Mouse (Mus musculus) heart, postnatal 14 days (tissue): Measurements from ENCODE around the gene Ambra1. TPM values are rescaled to one million over a fixed set of nuclear protein-coding genes. Genes with fewer than 3 reads are reported as not detected.

Experiments
- DNase-seq, 2 experiments: peaks; one replicate each; pipeline ENCODE4 v3.0.0; 2021 to 2022
- intact Hi-C: fragments of 180-260 bp; cut with DNase I; formaldehyde crosslinking; loops from one replicate; pipeline ENCODE4 v1.15.1; 2025
- total RNA-seq, 2 experiments: library from RNA; stranded (reverse); gene quantifications; 2 replicates each; pipeline ENCODE4 v1.2.3; 2021

Ambra1 gene
- total RNA-seq, 2 experiments from 2014 or later = 19.4 to 19.6 TPM

DNA sequence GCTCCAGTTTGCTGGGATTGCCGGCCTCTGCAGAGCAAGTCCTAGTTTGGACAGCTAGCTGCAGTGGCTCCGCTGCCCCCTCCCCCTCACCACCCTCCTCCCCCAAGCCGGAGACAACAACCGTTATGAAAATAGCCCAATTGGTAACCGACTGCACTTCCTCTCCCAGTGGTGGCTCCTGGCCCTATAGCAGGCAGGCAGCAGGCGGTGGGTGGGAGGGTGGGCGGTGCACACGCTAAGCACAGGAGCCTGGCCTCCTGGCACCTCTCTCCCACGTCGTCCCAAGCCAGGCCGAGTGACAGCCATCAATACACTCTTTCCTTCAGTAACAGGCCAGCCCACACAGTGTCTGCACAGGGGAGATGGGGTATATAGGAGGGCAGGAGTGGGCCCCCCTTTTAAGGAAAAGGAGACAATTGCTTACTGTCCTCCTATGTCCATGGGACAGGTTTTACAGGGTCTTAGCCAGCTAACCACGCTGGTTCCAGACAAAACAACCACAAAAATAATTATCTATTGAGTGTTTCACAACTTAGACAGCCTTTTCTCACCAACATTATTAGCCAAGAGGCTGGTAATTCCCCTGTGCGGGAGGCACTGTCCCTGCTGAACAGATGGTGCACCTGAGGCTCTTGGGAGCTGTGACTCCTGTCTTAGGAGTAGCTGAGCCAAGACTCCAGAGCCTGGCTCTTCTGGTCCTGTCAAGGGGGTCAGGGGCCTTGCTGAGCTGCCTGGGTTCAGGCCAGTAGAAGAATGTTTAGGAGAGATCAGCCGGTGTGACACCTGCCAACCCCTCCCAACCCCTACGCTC, 220.5 kb downstream of the Ambra1 start:
- intact Hi-C loops = no loop called here
- peak; percentile 57 to 65 for DNase-seq

DNA sequence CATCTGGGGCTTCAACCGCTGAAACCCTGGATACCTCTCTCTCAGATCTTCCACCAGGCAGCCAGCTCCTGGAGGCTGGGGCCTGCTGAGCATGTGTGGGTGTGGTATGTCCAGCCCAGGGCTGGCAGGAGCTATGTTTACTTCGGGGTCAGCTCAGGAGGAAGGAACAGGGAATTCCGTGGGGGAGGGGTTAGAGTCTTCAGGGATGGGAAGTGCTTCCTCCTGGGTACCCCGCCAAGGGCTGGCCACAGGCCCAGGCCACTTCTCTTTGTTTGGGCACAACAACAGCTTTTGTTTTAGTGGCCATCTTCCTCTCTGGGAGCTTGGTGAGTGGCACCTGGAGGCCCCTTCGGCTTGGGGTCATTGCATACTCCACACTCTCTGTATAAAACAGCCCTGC, 223.9 kb downstream of the Ambra1 start:
- intact Hi-C loops = no loop called here

DNA sequence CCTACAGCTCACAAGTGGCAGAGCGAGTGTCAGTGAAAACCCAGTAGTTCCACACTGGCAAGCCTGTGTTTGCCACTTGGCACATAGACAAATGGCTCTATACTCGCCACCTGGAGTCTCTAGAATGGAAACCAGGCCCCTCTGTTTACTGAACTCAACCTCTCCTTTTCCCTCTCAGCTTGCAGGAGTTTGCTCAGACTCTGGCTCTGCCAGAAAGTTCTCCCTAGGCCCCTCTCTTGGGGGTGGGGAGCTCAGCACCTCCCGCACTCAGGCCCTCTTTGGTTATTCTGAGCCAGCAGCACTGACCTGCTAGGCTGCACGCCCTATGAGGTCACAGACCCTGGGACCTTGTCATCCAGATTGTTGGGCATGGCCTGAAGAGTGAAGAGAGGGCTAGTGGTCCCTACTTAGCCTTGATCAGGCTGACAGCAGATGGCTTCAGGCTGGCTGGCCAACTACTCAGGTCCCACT, 225.2 kb downstream of the Ambra1 start:
- intact Hi-C loops = no loop called here
- no peak for DNase-seq

More for the DNA sequence above, 223.9 kb downstream of the Ambra1 start:
- peak; percentile 76 to 85 for DNase-seq

DNA sequence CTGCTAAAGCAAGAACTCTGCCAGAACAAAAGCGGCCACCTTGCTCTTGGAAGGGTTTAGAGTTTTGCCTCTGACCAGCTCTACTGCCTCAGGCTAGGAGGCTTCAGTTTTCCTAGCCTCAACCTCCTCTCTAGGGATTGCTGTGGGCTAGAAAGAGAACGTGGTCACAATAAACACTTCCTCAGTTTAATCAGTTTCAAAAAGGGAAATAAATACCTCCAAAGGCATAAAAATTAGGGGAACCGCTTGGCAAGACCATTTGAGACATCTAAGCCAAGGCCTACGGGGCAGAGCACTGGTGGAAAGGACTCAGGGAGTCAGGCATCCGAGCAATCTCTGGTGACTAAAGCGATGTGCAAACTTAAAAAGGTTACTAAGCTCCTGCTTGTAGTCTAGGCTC, 225.9 kb downstream of the Ambra1 start:
- no peak for DNase-seq
- intact Hi-C loops = no loop called here

DNA sequence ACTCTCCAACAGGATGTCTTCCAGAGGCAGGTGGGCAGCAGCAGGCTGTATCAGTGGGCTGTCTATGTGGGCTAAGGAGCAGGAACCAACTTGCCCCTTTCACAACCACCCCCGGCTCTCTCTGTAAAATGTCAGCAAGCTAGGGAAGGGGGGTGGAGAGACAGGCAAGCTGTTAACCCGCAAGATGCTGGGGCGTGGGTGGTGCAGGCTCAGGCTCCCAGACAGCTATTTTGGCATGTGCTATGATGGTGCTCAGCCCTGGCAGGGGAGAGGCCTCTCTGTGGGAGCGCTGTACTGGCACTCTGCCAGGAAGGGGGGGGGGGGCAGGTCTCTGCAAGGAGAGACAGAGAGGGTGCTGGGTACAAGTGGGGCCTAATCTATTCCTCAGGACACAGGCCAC, 227.2 kb downstream of the Ambra1 start:
- no peak for DNase-seq
- intact Hi-C loops = no loop called here

DNA sequence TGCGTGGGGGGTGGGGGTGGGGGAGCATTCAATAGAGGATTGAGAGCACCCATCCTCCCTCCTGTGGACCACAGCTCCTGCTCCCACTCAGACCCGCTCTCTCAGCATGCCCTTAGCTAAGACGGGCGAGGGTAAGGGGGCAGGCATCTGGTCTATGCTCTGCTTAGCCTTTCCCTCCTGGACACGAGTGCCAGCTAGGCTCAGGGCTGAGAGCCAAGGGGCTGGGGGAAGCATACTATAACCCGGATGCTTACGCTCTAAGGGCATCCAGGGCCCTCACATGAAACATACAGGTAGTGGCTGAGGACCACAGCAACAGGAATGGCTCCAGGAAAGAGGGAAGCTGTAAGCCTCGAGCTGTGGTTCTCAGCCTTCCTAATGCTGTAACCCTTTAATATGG, 228.1 kb downstream of the Ambra1 start:
- intact Hi-C loops = loop anchor here (2.0 kb wide), 1 partner anchor 13 kb away; the partner anchor contains the start of gene Gm9821
- DNase-seq = no peak

DNA sequence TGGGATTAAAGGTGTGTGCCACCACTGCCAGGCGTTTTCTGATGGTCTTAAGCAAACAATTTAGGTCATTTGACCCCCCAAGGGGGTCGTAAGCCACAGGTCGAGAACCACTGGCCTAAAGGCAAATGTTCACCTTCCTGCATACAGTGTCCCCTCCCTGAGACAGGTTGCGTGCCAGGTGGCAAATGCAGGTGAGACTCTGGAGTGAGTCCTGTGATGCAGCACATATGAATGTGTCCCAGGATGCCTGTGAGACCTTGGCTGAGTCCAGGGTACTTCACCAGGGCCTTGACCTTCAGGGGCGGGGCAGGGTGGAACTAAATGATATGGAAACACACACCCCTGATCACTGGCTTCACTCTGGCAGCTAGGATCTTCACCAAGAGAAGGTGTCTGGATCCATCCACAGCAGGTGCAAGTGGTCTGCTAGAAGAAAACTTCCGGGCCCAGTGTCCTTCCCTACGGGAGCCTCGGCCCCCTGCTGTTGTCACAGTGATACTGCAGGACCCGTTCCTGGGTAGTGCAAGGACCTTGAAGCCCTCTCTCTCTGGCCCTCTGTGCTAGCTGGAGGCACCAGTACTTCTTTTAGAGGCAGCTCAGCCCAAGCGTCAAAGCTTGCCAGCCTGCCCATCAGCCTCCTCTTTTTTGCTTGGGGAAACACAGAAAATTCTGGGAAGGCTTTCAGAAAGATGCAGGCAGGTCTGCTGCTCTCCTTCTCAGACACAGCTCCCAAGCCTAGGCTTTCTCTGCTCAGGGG, 228.9 kb downstream of the Ambra1 start:
- peak; percentile 67 to 77 for DNase-seq
- intact Hi-C loops = loop anchor here (2.0 kb wide), 1 partner anchor 14 kb away; the partner anchor contains the start of gene Gm9821

DNA sequence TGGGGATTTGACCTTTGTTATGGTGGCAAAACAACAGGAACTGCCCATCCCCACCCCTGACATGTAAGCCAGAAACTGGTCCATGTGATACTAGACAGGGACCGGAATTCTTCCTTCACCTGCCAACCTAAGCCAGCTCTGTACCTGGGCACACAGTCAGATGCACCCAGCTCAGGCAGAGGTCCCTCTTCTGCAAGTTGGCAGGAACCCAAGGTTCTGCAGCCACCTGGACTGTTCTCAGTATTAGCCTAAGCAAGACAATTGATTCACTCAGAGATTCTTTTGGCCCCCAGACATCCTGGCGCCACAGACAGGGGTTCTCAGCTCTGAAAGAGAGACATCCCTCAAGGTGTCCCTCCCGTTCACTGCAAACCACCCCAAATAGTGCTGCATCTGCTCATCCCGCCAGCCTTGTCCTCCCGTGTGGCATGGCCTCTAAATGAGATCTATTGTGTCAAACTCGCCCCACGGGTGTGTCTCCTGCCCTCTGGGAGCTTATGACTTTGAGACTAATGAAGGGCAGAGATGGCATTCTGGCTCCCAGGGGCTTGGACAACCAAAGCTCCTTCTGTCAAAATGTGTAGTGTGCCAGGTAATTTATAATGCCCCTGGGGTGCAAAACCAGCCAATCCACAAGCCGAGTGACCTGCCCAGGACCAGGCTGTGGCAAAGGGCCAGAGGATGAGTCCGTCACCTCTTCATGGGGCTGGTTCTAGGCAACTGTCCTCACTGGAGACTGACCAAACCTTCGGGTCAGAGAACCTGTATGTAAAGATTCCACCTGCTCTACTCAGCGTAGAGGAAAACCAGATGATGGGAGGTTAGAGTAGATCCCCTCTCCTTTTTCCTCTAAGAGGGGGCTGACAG, 229.8 kb downstream of the Ambra1 start:
- intact Hi-C loops = loop anchor here (2.0 kb wide), 1 partner anchor 15 kb away; the partner anchor contains the start of gene Gm9821
- no peak for DNase-seq

DNA sequence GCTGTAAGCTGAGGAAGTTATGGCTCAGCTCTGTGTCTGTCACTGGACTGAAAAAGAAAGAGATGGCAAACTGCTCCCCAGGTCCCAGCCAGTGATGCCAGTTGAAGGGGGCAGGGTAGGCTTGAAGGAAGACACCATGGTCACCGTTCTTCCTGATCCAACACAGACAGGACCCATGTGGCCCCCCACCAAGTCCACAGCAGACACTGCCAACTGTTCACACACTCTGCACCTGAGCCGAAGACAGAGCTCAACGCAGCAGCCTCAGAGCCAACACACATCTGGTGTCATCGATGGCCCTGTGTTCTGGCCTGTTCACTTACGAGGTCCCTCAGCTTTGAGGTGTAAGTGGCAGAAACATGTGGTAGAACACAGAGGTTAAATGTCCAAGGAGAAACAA, 230.5 kb downstream of the Ambra1 start:
- intact Hi-C loops = no loop called here
- DNase-seq = no peak

DNA sequence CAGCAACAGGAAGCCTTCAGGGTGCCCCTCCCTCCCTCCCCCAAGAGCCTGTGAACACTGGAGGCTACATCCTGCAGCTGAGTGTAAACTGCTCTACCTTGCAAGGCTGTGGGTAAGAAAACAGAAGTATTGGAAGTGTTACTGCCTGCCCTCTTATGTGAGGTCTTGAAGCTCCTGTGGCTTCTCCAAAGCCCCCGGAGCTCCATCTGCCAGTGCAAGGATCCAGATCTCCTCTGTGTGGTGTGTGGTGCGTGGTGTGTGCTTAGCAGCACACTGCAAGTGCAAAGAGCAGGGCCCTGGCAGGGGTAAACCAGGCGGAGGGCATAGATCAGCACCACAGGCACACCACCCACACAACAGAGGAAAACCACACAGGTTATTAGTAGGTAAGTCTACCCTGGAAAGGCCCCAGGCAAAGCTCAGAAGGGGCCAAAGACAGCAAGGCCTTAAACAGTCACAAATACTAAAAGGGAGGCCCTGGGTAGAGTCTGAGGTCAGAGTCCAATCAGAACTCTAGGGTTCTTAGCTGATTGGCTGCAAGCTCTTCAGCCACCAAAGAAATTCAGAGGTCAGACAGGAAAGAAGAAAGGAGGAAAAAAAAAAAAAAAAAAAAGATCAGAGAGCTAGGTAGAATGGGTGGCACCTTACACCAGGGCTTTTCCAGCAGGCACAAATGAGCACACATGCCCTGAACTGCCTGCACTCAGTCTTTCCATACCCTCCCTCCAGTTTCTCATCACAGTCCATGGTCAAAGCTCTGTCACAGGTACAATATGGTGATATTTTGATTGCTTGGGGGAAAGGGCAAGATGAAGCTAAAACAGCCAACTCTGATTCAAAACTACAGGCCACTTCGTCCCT, 232.2 kb downstream of the Ambra1 start:
- no peak for DNase-seq
- intact Hi-C loops = loop anchor here (1.0 kb wide), 1 partner anchor 16 kb away; no protein-coding TSS in a partner anchor

DNA sequence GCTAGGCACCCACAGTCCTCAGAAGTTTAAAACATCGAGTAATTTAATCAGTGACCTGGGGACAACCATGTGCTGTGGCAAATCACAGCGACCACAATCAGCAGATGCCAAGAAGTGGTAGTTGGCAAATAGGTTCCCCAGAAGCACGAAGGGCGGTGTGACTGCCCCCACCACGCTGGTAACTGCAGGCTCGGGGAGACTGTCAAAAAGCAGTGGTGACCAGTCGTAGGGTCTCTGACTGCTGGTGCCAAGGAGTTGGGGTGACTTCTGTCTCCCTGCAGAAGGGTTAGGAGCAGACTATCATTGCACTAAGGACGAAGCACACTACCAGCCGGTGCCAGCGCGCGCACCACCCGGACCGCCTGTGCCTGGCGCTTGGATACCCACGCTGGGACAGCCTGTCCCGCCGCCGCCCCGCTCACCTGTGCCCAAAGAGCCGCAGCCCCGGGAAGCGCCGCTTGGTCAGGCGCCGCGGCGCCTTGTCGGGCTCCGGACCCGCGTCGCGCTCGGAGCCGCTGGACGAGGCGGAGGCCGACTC, 233.0 kb downstream of the Ambra1 start:
- intact Hi-C loops = loop anchor here (1.0 kb wide), 1 partner anchor 17 kb away; no protein-coding TSS in a partner anchor
- peak in 1 of 2 experiments; percentile 45 for DNase-seq

DNA sequence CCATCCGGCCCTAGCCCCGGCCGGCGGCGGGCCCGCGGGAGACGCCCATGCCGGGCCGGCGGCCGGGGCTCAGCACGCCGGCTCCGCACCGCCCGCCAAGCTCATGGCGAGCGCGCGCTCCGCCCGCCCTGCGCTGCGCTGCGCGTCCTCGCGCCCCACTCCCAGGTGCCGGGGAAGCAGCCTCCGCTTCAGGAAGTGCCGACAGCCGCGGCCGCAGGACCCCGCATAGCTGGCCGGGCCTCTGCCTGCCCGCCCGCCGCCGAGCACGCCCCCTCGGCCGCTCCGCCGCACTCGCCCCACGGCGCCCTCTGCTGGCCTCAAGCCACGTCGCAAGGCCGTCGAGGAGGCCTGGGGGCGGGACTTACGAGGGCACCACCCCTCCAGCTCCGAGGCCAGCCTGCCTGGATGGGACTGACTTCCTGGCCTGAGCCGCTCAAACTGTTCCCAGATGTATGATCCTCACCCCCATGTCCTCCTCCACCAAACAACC, 233.6 kb downstream of the Ambra1 start:
- intact Hi-C loops = no loop called here

DNA sequence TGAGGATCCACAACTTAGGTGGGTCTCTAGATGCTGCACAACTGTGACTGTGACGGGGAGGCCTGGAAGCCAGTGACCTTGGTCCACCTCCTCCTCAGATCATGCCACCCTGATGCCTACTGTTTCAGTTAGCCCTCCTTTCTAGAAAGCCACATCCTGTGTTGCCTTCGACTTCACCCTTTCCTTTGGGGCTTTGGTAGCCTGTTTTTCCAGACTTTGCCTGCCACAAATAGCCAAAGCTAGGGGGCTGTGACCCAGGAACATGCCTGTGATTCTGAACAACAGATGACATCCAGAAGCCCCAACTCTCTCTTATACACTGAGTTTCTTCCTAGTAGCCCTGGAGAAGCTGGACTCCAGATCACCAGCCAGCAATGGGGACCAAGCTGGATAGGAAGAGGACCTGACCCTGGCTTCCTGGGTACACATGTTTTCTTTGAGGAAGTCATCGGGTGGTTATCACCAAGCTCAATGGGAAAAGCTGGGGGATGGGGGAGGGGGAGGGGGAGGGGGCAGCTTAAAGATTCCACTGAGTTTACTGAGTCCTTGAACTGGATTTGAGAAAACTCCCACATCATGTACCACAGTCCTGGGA, 234.8 kb downstream of the Ambra1 start:
- no peak for DNase-seq
- intact Hi-C loops = loop anchor here (2.0 kb wide), 1 partner anchor 22 kb away; no protein-coding TSS in a partner anchor

More for the DNA sequence above, 233.6 kb downstream of the Ambra1 start:
- peak; percentile 99 to 100 for DNase-seq

DNA sequence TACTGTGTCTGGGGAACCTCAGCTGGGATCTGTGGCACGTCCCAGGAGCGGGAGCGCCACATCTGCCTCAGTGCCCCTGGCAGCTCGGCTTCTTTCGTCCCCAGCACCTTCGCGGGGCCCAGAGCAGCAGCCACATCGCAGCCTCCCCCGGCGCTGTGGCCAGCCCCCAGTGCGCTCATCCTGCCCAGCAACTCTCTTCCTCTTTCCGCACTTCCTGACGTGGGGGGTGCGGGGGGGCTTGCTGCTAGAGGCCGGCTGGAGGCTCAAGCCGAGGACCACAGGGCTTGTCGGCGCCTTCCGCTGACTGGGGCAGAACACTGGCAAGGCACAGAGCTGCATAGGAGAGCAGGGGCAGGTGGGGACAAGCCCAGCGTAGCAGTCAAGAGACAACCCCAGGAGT, 235.5 kb downstream of the Ambra1 start:
- intact Hi-C loops = loop anchor here (2.0 kb wide), 1 partner anchor 21 kb away; no protein-coding TSS in a partner anchor
- peak; percentile 77 to 80 for DNase-seq

DNA sequence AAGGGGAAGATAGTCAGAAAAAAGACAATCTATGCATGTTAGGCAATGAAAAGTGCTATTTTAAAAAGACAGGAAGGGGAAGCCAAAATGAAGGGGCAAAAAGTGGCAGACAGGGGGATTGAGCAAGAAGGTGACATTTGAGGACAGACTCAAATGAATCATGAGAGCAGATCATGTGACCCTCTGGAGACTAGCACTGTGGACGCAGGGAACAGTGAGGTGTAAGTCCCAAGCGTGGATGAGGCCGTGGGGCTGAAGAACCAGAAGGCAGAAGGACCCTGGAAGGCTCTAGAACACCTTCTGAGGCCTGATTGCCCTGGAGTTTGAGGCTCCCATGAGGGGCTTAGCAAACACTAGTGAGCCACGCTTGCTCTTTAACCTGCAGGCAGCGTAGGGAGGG, 236.4 kb downstream of the Ambra1 start:
- intact Hi-C loops = no loop called here
- DNase-seq = no peak

DNA sequence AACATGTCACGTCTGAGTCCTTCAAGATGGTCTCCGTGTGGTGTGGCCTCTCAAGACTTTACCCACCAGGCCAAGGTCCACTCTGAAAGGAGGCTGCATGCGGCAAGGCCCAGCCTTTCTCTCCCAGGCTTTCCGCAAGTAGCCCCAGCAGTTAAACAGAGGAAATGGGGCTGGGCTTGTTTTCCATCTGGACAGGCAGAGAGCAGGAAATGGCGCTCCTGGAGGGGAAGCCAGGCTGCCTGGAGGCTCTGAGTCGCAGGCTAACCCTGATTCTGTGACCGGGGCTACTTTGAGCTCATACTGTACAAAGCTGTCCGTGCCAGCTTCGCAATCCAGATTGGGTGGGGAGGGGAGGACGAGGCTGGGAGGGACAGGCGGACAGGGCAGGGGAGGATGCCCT, 238.0 kb downstream of the Ambra1 start:
- peak; percentile 54 for DNase-seq
- intact Hi-C loops = no loop called here
